Mouse (Mus musculus): ENCODE measurements around the gene Retn. TPM values are rescaled to one million over a fixed set of nuclear protein-coding genes. Genes with fewer than 3 reads are reported as not detected.

The Retn gene
- polyA plus RNA-seq, 1 experiment from 2014 or later, result 0.18 TPM

DNA sequence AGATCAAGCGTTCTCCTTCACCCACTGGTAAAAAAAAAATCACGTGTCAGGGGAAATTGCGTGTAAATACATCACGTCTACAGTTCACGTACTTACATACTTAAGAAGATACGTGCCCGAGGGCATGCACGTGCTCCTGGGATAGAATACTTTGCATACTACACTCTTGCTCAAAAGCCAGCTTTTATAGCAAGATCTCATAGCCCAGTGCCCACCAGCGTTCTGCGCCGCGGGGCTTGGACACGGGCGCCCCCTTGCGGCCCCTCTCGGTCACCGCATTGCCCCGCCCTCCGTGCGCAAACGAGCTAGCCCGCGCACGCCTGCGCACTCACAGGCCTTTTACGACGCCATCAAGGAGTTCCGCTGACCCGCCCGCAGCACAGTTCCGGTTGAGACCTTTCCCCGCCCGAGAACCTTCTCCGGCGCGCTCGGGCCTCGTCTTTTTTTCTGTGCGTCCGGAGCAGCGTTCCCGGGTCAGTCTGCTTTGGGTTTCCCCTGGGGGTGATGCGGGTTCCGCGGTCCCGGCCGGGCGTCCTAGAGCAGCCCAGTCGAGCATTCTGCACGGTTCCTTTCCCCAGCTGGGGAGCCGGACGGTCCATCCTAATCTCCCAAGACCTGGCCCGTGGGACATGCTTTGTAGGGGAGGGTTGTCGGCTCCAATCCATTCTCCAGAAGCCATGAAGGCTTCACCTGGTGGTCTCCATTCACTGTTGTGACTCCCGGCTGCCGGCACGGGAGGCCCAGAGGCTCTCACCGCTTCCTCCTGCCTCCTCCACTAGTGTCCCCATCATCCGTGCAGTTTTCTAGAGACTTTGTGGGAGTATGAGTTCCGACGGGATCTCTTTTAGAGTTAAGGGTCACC, 20.8 kb downstream of the Retn start, which contains the start of gene Trappc5:
Gene Trappc5, plus strand, starts transcription at position 169 of the 862 bp plus-strand sequence.
- peak within 1 kb of the TSS; percentile 98 for H3K9ac ChIP-seq (ENCODE audit: low read length)

DNA sequence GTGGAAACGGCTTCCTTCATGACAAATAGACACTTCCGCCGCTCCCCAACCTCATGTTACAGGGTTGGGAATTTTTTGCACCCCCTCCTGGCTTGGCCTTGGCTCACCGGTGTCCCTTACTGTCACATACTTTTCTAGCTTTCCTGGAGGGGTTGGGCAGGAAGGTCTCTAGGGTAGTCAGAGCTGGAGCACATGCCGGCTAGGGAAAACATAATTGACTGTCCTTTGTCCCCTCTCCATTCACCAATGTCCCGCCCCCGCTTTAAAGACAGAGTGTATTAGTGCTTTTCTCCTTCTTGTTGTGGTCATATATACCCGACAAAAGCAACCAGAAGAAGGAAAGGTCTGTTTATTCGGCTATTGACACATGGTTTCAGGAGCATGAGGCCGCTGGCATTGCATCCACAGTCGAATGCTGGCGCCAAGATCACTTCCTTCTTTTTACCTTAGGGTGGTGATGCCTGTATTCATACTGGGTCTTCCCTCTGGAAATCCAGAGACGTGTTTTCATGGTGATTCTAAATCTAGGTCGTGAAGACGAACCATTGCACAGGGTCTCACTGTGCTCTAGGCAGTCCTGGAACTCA, 21.5 kb downstream of the Retn start:
- peak overlapping the region; percentile 95 for H3K27ac ChIP-seq (ENCODE audit: low read length)
- peak overlapping the region; percentile 62 for H3K4me3 ChIP-seq (ENCODE audit: low read length)
- H3K36me3 ChIP-seq (ENCODE audit: control insufficient read depth, insufficient read depth, low read length), result peaks cover 28% of the 10 kb centered on the region
- no peaks in the 10 kb centered on the region for H3K27me3 ChIP-seq (ENCODE audit: control insufficient read depth, insufficient read depth, low read depth, low read length)
- H3K9ac ChIP-seq (ENCODE audit: low read length), result peak overlapping the region; percentile 98
- 3% methylated on average over 15 of the region's 15 CpGs for WGBS
- H3K4me2 ChIP-seq (ENCODE audit: low read depth, low read length), result peak overlapping the region; percentile 76
- H3K9me3 ChIP-seq (ENCODE audit: control insufficient read depth, low read length), result no peaks in the 10 kb centered on the region; the same call in 1 of the 2 replicates
- ATAC-seq (ENCODE audit: low read depth), result peak; percentile 10; the same call in 1 of the 2 replicates
- H3K4me1 ChIP-seq (replicated peaks; ENCODE audit: control insufficient read depth, insufficient read depth, low read length), result peaks cover 14% of the 10 kb centered on the region

More for the DNA sequence above, 20.8 kb downstream of the Retn start, which contains the start of gene Trappc5:
- Histone ChIP-seq H3K36me3 (ENCODE audit: control insufficient read depth, insufficient read depth, low read length) (peaks cover 26% of the 10 kb centered on the region), H3K4me1 (replicated peaks; ENCODE audit: control insufficient read depth, insufficient read depth, low read length) (peaks cover 14% of the 10 kb centered on the region), H3K27me3 (ENCODE audit: control insufficient read depth, insufficient read depth, low read depth, low read length) (no peaks in the 10 kb centered on the region), H3K9me3 (ENCODE audit: control insufficient read depth, low read length) (no peaks in the 10 kb centered on the region; the same call in 1 of the 2 replicates), H3K4me3 (ENCODE audit: low read length) (peak within 1 kb of the TSS; percentile 62), H3K27ac (ENCODE audit: low read length) (peak within 1 kb of the TSS; percentile 95), H3K4me2 (ENCODE audit: low read depth, low read length) (peak within 1 kb of the TSS; percentile 76)
- peak; percentile 90 for ATAC-seq (ENCODE audit: low read depth)
- under 1% methylated on average over 61 of the region's 61 CpGs for WGBS

DNA sequence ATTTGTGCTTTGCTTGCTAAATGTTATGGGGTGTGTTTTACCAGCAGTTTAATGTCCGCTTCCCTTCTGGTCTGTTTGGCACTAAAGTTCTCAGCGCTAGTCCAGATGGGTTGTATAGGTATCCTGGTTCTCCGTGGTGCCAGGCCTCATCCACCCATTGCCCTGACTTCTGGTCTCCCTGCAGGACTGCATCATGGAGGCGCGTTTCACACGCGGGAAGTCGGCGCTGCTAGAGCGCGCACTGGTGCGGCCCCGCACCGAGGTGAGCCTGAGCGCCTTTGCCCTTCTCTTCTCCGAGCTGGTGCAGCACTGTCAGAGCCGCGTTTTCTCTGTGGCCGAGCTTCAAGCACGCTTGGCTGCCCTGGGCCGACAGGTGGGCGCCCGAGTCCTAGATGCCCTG, 23.3 kb downstream of the Retn start:
- Histone ChIP-seq H3K4me3 (ENCODE audit: low read length) (no peak overlapping the region), H3K4me2 (ENCODE audit: low read depth, low read length) (no peak overlapping the region), H3K36me3 (ENCODE audit: control insufficient read depth, insufficient read depth, low read length) (peaks cover 31% of the 10 kb centered on the region), H3K4me1 (replicated peaks; ENCODE audit: control insufficient read depth, insufficient read depth, low read length) (peaks cover 12% of the 10 kb centered on the region), H3K27me3 (ENCODE audit: control insufficient read depth, insufficient read depth, low read depth, low read length) (no peaks in the 10 kb centered on the region), H3K9ac (ENCODE audit: low read length) (no peak overlapping the region), H3K27ac (ENCODE audit: low read length) (no peak overlapping the region), H3K9me3 (ENCODE audit: control insufficient read depth, low read length) (no peaks in the 10 kb centered on the region; the same call in 1 of the 2 replicates)
- no peak for ATAC-seq (ENCODE audit: low read depth)
- 95% methylated on average over 23 of the region's 23 CpGs for WGBS

DNA sequence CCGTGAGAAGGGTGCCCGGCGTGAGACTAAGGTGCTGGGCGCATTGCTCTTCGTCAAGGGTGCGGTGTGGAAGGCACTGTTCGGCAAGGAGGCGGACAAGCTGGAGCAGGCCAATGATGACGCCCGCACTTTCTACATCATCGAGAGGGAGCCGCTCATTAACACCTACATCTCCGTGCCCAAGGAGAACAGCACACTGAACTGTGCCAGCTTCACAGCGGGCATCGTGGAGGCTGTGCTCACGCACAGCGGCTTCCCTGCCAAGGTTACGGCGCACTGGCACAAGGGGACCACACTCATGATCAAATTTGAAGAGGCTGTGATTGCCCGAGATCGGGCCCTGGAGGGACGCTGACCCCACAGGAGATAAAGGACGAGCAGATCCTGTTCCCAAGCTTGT, 23.7 kb downstream of the Retn start:
- no peak overlapping the region for H3K4me3 ChIP-seq (ENCODE audit: low read length)
- H3K9me3 ChIP-seq (ENCODE audit: control insufficient read depth, low read length), result no peaks in the 10 kb centered on the region; the same call in 1 of the 2 replicates
- no peak for ATAC-seq (ENCODE audit: low read depth)
- WGBS, result 94% methylated on average over 23 of the region's 23 CpGs
- H3K4me1 ChIP-seq (replicated peaks; ENCODE audit: control insufficient read depth, insufficient read depth, low read length), result peaks cover 12% of the 10 kb centered on the region
- H3K27me3 ChIP-seq (ENCODE audit: control insufficient read depth, insufficient read depth, low read depth, low read length), result no peaks in the 10 kb centered on the region
- H3K36me3 ChIP-seq (ENCODE audit: control insufficient read depth, insufficient read depth, low read length), result peaks cover 31% of the 10 kb centered on the region
- H3K4me2 ChIP-seq (ENCODE audit: low read depth, low read length), result no peak overlapping the region
- H3K27ac ChIP-seq (ENCODE audit: low read length), result no peak overlapping the region
- no peak overlapping the region for H3K9ac ChIP-seq (ENCODE audit: low read length)

DNA sequence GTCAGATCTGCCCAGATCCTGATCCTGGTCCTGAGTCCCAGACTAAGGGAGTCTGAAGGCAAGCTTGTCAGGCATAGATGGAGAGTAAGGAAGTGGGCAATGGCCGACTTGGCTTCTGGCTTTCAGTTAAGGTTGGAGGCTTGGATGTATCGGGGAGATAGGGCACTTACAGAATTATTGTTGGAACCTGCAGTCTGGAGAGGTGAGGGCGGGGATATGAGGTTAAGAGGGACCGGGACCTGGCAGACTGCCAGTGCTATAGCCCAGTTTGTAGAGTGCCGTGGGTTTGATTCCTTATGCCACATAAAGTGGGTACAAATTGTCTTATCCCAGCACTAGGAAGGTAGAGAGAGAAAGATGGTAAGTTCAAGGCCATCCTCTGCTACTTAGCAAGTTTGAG, 24.1 kb downstream of the Retn start:
- H3K36me3 ChIP-seq (ENCODE audit: control insufficient read depth, insufficient read depth, low read length), result peaks cover 31% of the 10 kb centered on the region
- 74% methylated on average over 5 of the region's 5 CpGs for WGBS
- peaks cover 12% of the 10 kb centered on the region for H3K4me1 ChIP-seq (replicated peaks; ENCODE audit: control insufficient read depth, insufficient read depth, low read length)
- no peaks in the 10 kb centered on the region; the same call in 1 of the 2 replicates for H3K9me3 ChIP-seq (ENCODE audit: control insufficient read depth, low read length)
- H3K4me3 ChIP-seq (ENCODE audit: low read length), result no peak overlapping the region
- H3K9ac ChIP-seq (ENCODE audit: low read length), result no peak overlapping the region
- no peak overlapping the region for H3K4me2 ChIP-seq (ENCODE audit: low read depth, low read length)
- no peak overlapping the region for H3K27ac ChIP-seq (ENCODE audit: low read length)
- no peaks in the 10 kb centered on the region for H3K27me3 ChIP-seq (ENCODE audit: control insufficient read depth, insufficient read depth, low read depth, low read length)
- no peak for ATAC-seq (ENCODE audit: low read depth)

DNA sequence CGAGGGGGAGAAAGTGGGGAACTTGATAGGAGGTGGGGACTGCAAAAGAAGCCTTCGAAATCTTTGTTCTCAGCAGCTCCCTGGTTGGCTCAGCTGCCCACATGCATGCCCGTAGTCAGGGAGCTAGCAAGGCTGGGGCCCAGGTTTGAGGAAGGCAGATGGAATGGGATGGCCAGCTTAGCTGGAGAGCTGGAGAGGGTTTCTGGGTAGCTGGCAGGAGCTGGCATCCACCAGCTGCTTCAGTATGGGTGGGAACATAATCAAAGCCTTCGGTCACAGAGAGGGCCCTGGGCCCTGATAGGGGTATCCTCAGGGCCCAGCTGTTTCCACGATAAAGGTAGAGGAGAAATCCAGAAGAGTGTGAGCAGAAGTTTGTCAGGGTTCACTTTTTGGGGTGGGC, 26.9 kb downstream of the Retn start:
- no peak for ATAC-seq (ENCODE audit: low read depth)
- Histone ChIP-seq H3K4me2 (ENCODE audit: low read depth, low read length) (no peak overlapping the region), H3K9ac (ENCODE audit: low read length) (no peak overlapping the region), H3K36me3 (ENCODE audit: control insufficient read depth, insufficient read depth, low read length) (peaks cover 31% of the 10 kb centered on the region), H3K4me3 (ENCODE audit: low read length) (no peak overlapping the region), H3K27ac (ENCODE audit: low read length) (no peak overlapping the region), H3K9me3 (ENCODE audit: control insufficient read depth, low read length) (no peaks in the 10 kb centered on the region; the same call in 1 of the 2 replicates), H3K27me3 (ENCODE audit: control insufficient read depth, insufficient read depth, low read depth, low read length) (no peaks in the 10 kb centered on the region), H3K4me1 (replicated peaks; ENCODE audit: control insufficient read depth, insufficient read depth, low read length) (peaks cover 6% of the 10 kb centered on the region)
- 90% methylated on average over 5 of the region's 5 CpGs for WGBS

DNA sequence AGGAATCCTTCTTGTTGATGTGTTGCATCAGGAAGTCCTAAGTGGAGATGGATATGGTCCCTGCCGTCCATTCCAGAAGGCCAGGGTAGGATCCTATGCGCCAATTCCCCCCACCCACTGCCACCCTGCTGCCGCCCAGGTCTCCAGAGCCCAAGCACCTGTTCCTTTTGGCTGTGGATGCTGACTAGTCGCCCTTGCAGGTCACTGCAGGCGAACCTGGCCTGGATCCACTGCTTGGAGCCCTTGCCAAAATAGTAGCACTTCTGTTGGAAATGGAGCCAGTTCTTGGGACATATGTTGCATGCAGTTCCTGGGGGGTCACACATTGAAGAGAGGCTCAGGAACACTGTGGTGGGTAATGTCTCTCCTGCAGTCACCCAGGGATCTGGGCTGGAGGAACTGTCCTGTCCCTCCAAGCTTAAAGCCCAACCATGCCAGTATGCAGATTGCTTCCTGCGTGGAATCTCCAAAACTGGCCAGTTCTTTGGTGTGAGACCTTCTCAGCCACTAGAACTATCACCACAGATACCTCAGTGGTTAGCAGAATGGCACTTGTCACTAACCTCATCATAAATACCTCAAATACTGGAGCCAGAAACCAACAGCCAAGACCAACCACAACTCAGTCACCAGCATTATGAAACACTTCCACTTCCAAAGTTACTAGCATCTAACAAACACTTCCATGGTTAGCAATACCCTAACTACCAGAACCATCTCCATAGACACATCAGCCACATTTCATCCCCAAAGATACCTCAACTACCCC, 28.0 kb downstream of the Retn start:
- H3K9ac ChIP-seq (ENCODE audit: low read length), result no peak overlapping the region
- no peak for ATAC-seq (ENCODE audit: low read depth)
- H3K4me2 ChIP-seq (ENCODE audit: low read depth, low read length), result no peak overlapping the region
- H3K27ac ChIP-seq (ENCODE audit: low read length), result no peak overlapping the region
- no peak overlapping the region for H3K4me3 ChIP-seq (ENCODE audit: low read length)
- H3K36me3 ChIP-seq (ENCODE audit: control insufficient read depth, insufficient read depth, low read length), result peaks cover 30% of the 10 kb centered on the region
- no peaks in the 10 kb centered on the region; the same call in 1 of the 2 replicates for H3K9me3 ChIP-seq (ENCODE audit: control insufficient read depth, low read length)
- H3K4me1 ChIP-seq (replicated peaks; ENCODE audit: control insufficient read depth, insufficient read depth, low read length), result no peaks in the 10 kb centered on the region; the same call in 1 of the 2 replicates
- H3K27me3 ChIP-seq (ENCODE audit: control insufficient read depth, insufficient read depth, low read depth, low read length), result no peaks in the 10 kb centered on the region
- WGBS, result 68% methylated on average over 6 of the region's 6 CpGs

DNA sequence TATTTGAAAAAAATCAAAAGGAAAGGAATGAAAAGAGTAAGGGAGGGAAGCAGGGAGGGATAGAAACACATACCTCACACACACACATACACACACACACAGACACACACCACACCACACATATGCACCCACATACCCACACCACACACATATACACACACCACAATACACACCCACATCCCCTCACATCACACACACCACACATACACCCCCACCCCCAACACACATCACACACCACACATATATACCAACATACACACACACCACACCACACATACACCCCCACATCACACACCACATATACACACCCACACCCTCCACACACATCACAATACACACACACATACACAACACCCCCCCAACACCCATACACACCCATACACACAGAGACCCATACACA, 29.0 kb downstream of the Retn start:
- no peak overlapping the region for H3K27ac ChIP-seq (ENCODE audit: low read length)
- no peak overlapping the region for H3K4me2 ChIP-seq (ENCODE audit: low read depth, low read length)
- no peak overlapping the region for H3K4me3 ChIP-seq (ENCODE audit: low read length)
- H3K36me3 ChIP-seq (ENCODE audit: control insufficient read depth, insufficient read depth, low read length), result peaks cover 21% of the 10 kb centered on the region
- peak; percentile 36; the same call in 1 of the 2 replicates for ATAC-seq (ENCODE audit: low read depth)
- H3K9me3 ChIP-seq (ENCODE audit: control insufficient read depth, low read length), result no peaks in the 10 kb centered on the region
- no peaks in the 10 kb centered on the region for H3K27me3 ChIP-seq (ENCODE audit: control insufficient read depth, insufficient read depth, low read depth, low read length)
- no peak overlapping the region for H3K9ac ChIP-seq (ENCODE audit: low read length)
- no peaks in the 10 kb centered on the region; the same call in 1 of the 2 replicates for H3K4me1 ChIP-seq (replicated peaks; ENCODE audit: control insufficient read depth, insufficient read depth, low read length)

Data from lung, embryonic 16.5 days (tissue).